Mouse (Mus musculus) embryonic facial prominence, embryonic 10.5 days (tissue): ENCODE data around the gene Fpgs. TPM values are rescaled to one million over a fixed set of nuclear protein-coding genes. Genes with fewer than 3 reads are reported as not detected.

Experiments used
- DNase-seq: peaks from one replicate; pipeline ENCODE4 v3.0.0-alpha.2; 2017; ENCODE audit warnings: low spot score
- H3K27ac ChIP-seq: fragments of 300-500 bp; sonication (generic); replicated peaks from 2 replicates; pipeline ENCODE4 v1.5.1; 2016; ENCODE audit warnings: mild to moderate bottlenecking
- H3K27me3 ChIP-seq: fragments of 300-500 bp; sonication (generic); replicated peaks from 2 replicates; pipeline ENCODE4 v1.6.1; 2016; ENCODE audit warnings: low read depth, mild to moderate bottlenecking; ENCODE audit not compliant: poor library complexity, severe bottlenecking
- H3K36me3 ChIP-seq: fragments of 300-500 bp; sonication (generic); replicated peaks from 2 replicates; pipeline ENCODE4 v1.6.1; 2016; ENCODE audit warnings: mild to moderate bottlenecking, moderate library complexity
- H3K4me1 ChIP-seq: fragments of 300-500 bp; sonication (generic); 2 replicates; pipeline ENCODE4 v1.6.1; 2016
- H3K4me3 ChIP-seq: fragments of 300-500 bp; sonication (generic); 2 replicates; pipeline ENCODE4 v1.5.1; 2016; ENCODE audit warnings: mild to moderate bottlenecking, moderate library complexity
- H3K9me3 ChIP-seq: fragments of 300-500 bp; sonication (generic); 2 replicates; pipeline ENCODE4 v1.6.1; 2016; ENCODE audit warnings: mild to moderate bottlenecking
- WGBS: fragments of 180-500 bp; shearing (Covaris S2); methylation state at CpG from one replicate; pipeline ENCODE4 v1.1.7; 2016; 5-methylcytosine and 5-hydroxymethylcytosine counted together
- polyA plus RNA-seq: library from polyadenylated mRNA; unstranded; fragments of >200 nt; fragmentation: Nextera tagmentation; extraction: Ambion mirVana; gene quantifications from 2 replicates; pipeline ENCODE4 v1.2.1, GENCODE M21; 2016

Fpgs gene
- polyA plus RNA-seq, 1 experiment from 2014 or later: 33.5 TPM

DNA sequence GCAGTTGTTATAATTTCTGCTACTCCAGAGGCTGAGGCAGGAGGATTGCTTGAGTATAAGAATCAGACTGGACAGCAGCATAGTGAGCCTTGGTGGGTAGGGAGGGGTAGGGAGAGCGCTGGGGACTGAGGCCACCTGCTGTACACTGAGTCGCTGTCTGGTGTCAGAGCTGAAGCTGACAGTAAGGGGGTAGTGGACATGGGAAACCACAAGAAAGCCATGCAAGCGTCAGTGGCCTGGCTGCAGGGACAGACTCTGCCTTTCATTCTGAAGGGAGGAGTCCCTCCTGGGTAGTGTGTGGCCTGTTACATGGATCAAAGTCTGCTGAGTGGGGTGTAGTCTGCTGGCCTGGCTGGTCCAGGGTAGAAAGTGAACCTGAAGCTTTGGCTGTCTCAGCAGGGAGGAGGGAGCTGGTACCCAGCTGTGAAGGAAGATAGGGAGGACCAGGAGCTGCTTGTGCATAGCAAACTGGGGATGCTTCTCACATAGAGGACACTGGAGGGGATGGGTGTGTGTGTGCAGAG, 32.4 kb upstream of the Fpgs start:
- no peaks in the 10 kb centered on the region for H3K9me3 ChIP-seq
- H3K36me3 ChIP-seq: peaks cover 6% of the 10 kb centered on the region
- H3K27me3 ChIP-seq: peaks cover 22% of the 10 kb centered on the region
- DNase-seq: no peak
- H3K4me3 ChIP-seq: peak overlapping the region; percentile 16; the same call in 1 of the 2 replicates
- WGBS: 47% methylated on average over 3 of the region's 3 CpGs
- H3K4me1 ChIP-seq: peaks cover 64% of the 10 kb centered on the region
- H3K27ac ChIP-seq: peak overlapping the region; percentile 40; the same call in 1 of the 2 replicates

DNA sequence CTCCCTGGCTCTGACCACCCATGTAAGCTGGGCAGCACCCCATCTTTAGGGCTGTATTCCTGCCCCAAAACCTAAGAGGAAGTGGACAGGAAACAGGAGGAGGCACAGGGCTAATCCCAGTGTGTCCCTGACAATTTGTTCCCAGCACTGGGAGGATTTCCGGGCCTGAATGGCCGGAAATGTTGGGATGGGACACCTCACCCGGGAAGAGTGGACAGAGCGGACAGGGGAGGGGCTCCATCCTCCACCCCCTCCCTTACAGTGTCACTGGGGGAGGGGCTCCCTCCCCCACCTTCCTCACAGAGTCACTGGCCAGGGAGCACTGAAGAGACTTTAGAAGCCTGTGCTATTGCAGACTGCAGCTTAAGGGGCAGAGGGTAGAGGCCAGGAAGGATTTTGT, 31.0 kb upstream of the Fpgs start:
- Histone ChIP-seq H3K27me3 (peaks cover 8% of the 10 kb centered on the region), H3K4me3 (peak overlapping the region; percentile 28; the same call in 1 of the 2 replicates), H3K27ac (peak overlapping the region; percentile 69), H3K9me3 (no peaks in the 10 kb centered on the region), H3K4me1 (peaks cover 71% of the 10 kb centered on the region), H3K36me3 (peaks cover 6% of the 10 kb centered on the region)
- peak; percentile 46 for DNase-seq
- WGBS: 48% methylated on average over 4 of the region's 4 CpGs

DNA sequence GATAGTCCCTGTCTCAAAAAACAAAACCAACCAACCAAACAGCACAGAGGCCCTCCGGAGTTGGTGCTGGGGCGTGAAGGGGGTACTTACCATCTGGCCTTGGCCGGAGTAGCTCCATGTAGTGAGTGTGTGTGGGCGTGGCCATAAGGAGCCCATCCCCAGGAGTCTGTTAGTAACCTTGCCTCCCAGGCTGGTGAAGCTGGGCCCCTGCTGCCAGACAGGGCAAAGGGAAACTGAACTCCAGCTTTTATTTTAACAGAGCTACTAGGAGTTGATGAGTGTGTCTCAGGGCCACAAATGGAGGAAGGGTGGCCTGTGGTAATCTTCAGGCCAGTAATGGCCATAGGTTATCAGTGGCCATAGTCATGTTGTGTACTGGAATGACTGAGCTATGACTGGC, 30.5 kb upstream of the Fpgs start:
- Histone ChIP-seq H3K27ac (peak overlapping the region; percentile 69), H3K9me3 (no peaks in the 10 kb centered on the region), H3K36me3 (peaks cover 6% of the 10 kb centered on the region), H3K27me3 (peaks cover 3% of the 10 kb centered on the region; the same call in 1 of the 2 replicates), H3K4me3 (peak overlapping the region; percentile 28; the same call in 1 of the 2 replicates), H3K4me1 (peaks cover 75% of the 10 kb centered on the region)
- no peak for DNase-seq
- WGBS: 51% methylated on average over 4 of the region's 4 CpGs

DNA sequence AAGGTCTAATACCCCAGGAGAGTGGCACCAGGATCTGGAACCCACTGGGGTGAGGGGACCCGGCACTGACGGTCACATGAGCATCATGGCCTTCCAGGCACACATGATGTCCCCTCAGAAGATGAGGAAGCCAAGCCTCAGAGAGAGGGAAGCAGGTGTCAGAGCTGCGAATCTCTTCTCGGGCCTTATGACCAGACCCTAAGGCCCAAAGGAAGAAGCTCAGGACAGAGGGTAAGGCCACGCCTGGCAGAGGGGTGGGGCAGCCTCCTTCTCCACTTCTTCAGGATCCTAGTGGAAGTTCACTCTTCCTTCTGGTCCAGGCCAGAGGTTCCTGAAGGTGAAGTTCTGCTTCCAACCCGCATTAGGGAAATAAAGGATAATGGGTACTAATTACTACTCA, 28.8 kb upstream of the Fpgs start:
- Histone ChIP-seq H3K36me3 (peaks cover 5% of the 10 kb centered on the region), H3K4me1 (peaks cover 93% of the 10 kb centered on the region), H3K27ac (peak overlapping the region; percentile 82; the same call in 1 of the 2 replicates), H3K4me3 (no peak overlapping the region), H3K27me3 (no peaks in the 10 kb centered on the region), H3K9me3 (no peaks in the 10 kb centered on the region)
- 71% methylated on average over 6 of the region's 6 CpGs for WGBS
- DNase-seq: no peak

DNA sequence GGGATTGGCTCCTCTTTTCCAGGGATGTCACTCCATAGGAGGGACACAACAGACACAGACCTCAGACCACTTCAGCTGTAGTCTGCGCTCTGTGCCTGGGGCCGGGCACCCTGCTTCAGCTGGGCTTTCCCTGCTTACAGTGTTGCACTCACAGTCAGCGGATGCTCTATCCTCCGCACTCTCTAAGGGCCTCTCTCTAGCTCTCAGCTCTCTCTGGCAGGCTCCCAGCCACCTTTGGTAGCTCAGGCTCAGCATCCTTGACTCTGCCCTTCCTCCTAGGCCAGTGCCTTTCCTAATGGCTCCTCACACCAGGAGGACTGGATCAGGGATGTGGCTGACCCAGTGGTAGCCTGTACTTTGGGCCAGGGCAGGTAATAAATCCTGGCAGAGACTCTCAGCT, 28.0 kb upstream of the Fpgs start:
- WGBS: 65% methylated on average over 4 of the region's 4 CpGs
- Histone ChIP-seq H3K9me3 (no peaks in the 10 kb centered on the region), H3K36me3 (no peaks in the 10 kb centered on the region; the same call in 1 of the 2 replicates), H3K4me1 (peaks cover 94% of the 10 kb centered on the region), H3K4me3 (peak overlapping the region; percentile 13; the same call in 1 of the 2 replicates), H3K27ac (peak overlapping the region; percentile 82), H3K27me3 (no peaks in the 10 kb centered on the region)
- no peak for DNase-seq

DNA sequence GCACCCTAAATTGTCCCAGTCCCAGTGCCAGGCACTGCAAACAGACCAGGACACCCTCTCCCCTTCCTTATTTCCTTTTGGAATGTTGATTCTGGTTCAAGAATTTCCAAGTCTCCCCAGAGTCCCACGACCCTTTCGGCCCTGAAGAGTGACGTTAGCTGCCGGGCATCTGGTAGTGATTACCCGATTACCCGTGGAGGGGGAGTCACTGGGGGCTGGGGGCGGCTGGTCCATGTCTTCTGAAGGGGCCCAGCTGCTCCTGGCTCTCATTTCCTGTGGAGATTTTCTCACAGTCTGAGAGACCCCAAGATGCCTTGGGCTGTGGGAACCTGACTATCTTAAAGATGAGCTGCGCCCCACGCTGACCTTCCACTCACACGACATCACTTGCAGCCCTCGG, 26.9 kb upstream of the Fpgs start:
- peak; percentile 91 for DNase-seq
- peaks cover 86% of the 10 kb centered on the region for H3K4me1 ChIP-seq
- H3K27me3 ChIP-seq: no peaks in the 10 kb centered on the region
- no peaks in the 10 kb centered on the region; the same call in 1 of the 2 replicates for H3K36me3 ChIP-seq
- H3K4me3 ChIP-seq: peak overlapping the region; percentile 55
- peak overlapping the region; percentile 82 for H3K27ac ChIP-seq
- WGBS: 19% methylated on average over 11 of the region's 11 CpGs
- no peaks in the 10 kb centered on the region for H3K9me3 ChIP-seq

DNA sequence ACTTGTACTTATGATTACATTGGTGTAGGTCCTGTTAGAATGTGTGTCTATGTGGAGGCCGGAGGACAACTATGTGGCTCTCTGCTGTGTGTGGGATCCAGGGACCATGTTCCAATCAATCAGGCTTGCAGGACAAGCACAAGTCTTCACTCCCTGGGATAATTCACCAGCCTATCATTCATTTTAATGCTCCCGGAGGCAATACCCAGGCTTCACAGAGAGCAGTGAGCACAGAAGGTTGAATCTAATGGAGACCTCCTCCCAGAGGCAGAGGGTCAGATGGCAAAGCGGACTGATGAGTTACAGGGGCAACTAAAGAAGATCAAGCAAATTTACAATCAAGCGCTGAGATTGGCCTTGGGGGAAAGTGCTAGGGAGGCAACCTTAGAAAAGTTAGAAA, 25.6 kb upstream of the Fpgs start:
- H3K27me3 ChIP-seq: no peaks in the 10 kb centered on the region
- H3K9me3 ChIP-seq: no peaks in the 10 kb centered on the region
- whole genome bisulfite sequencing: 57% methylated on average over 4 of the region's 4 CpGs

DNA sequence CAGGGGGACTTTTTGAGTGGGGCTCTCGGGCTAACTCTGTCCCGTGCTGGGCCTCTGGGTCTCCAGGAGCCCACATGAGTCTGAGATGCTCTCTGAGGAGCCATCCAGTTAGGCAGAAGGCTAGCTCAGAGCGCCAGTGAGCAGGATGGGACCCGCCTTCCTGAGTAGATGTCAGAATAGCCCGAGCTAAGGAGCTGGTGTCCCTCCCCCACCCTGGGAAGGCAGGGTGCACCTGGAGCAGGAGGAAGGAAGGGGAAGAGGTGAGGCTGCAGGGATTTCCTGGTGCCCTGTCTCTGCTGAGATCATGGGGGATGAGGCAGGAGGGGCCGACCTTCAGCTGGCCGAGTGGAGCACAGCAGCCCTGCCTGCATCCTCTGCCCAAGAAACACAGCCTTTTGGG, 24.5 kb upstream of the Fpgs start:
- peak; percentile 40 for DNase-seq
- H3K4me3 ChIP-seq: peak overlapping the region; percentile 55
- H3K27ac ChIP-seq: peak overlapping the region; percentile 82
- WGBS: 46% methylated on average over 7 of the region's 7 CpGs
- peaks cover 69% of the 10 kb centered on the region for H3K4me1 ChIP-seq
- H3K9me3 ChIP-seq: no peaks in the 10 kb centered on the region
- H3K27me3 ChIP-seq: no peaks in the 10 kb centered on the region
- no peaks in the 10 kb centered on the region for H3K36me3 ChIP-seq

More for the DNA sequence above, 25.6 kb upstream of the Fpgs start:
- DNase-seq: no peak
- Histone ChIP-seq H3K4me3 (peak overlapping the region; percentile 55; the same call in 1 of the 2 replicates), H3K27ac (0 out of 2 replicates have a peak overlapping the region, but pooled peaks have one; percentile 82), H3K36me3 (no peaks in the 10 kb centered on the region; the same call in 1 of the 2 replicates), H3K4me1 (peaks cover 78% of the 10 kb centered on the region)

DNA sequence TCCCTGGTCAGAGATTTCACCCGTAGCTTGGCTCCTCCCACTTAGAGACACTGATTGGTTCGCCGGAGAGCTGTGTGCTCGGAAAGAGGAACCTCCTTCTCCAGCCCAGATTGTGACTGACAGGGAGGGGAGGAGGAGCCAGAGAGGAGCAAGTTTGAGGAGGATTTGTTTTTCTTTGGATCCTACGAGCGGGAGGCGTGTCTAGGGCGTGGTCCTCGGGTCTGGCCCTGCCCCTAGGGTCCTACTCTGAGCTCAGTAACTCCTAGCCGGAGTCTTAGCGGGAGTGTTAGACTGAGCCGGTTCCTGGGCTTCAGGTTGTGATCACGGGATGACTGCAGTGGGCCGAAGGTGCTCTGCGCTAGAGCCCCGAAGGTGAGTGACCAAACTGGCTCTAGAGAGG, 23.5 kb upstream of the Fpgs start:
- DNase-seq: peak; percentile 95

DNA sequence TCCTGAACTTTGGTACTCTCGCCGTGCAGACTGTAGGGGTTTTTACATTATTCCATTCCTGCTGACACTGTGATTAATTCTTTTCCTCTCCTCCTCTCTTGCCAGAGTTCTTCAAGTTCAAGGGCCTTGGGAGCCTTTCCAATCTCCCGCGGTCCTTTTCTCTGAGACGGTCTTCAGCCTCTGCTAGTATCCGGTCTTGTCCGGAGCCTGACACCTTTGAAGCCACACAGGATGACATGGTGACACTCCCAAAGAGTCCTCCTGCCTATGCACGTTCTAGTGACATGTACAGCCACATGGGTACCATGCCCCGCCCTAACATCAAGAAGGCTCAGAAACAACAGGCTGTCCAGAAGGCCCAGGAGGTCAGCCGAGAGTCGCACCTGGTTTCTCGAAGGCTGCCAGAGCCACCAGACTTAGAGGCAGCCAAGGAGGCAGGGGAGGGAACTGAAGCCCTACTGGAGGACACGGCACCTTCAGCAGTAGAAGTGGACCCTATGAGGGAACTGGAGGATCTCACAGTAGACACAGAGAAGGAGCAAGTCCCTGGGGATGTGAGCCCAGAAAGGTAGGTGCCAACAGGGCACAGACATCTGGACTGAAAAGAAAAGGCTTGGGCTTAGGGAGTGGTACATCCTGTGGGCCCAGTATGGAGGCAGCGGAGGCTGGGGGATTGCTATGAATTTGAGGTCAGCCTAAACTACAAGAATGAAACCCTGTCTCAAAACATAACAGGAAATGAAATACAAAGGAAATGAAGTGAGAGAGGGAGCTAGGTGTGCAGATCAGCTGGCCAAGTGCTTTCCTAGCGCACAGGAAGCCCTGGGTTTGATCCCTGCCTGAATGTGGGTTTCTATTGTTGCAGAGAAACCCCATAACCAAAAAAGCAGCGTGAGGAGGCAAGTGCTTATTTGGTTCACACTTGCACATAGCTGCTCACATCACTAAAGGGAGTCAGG, 21.2 kb upstream of the Fpgs start:
- Histone ChIP-seq H3K4me3 (no peak overlapping the region), H3K27ac (no peak overlapping the region; the same call in 1 of the 2 replicates), H3K36me3 (no peaks in the 10 kb centered on the region), H3K4me1 (peaks cover 54% of the 10 kb centered on the region), H3K9me3 (no peaks in the 10 kb centered on the region), H3K27me3 (no peaks in the 10 kb centered on the region)
- no peak for DNase-seq
- WGBS: 82% methylated on average over 16 of the region's 16 CpGs

More for the DNA sequence above, 23.5 kb upstream of the Fpgs start:
- peaks cover 59% of the 10 kb centered on the region for H3K4me1 ChIP-seq
- WGBS: under 1% methylated on average over 16 of the region's 16 CpGs
- no peaks in the 10 kb centered on the region for H3K9me3 ChIP-seq
- peak overlapping the region; percentile 55 for H3K4me3 ChIP-seq
- H3K27ac ChIP-seq: peak overlapping the region; percentile 82
- no peaks in the 10 kb centered on the region for H3K27me3 ChIP-seq
- H3K36me3 ChIP-seq: no peaks in the 10 kb centered on the region

DNA sequence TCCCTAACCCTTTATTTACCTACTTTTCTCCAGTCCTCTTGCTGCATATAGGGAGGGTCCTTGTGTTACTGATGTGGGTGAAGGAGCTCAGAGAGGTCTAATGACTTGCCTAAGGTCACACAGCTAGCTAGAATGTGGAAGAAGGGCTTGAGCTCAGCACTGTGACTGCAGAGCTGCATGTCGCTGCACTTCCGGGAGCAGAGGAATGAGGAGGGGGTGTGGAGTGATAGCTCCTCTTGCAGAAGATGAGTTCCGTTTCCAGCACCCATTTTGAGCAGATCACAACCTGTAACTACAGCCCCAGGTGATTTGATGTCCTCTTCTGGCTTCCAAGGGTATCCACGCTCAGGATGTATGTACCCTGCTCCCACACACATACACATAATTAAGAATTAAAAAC, 20.2 kb upstream of the Fpgs start:
- WGBS: 74% methylated on average over 4 of the region's 4 CpGs
- H3K27ac ChIP-seq: no peak overlapping the region
- H3K27me3 ChIP-seq: no peaks in the 10 kb centered on the region
- no peaks in the 10 kb centered on the region for H3K9me3 ChIP-seq
- H3K4me3 ChIP-seq: no peak overlapping the region
- DNase-seq: no peak
- H3K36me3 ChIP-seq: no peaks in the 10 kb centered on the region
- peaks cover 46% of the 10 kb centered on the region for H3K4me1 ChIP-seq

DNA sequence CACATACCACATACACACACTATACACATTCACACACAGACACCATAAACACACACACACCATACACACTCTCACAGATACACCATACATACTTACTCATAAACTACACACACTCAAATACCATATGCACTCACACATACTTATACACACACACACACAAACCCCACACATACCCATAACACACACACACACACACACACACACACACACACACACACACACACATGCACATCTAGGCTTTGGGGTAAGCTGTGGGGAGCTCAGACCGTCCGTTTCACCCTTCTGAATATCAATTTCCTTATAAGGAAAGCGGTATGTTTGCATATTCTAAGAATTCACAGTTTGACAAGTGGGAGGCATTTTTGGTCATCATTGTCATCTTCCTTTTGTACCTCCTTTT, 18.6 kb upstream of the Fpgs start:
- WGBS: 81% methylated on average over 3 of the region's 3 CpGs

More for the DNA sequence above, 18.6 kb upstream of the Fpgs start:
- no peaks in the 10 kb centered on the region for H3K36me3 ChIP-seq
- H3K27me3 ChIP-seq: no peaks in the 10 kb centered on the region
- no peak overlapping the region for H3K4me3 ChIP-seq
- DNase-seq: no peak
- peaks cover 38% of the 10 kb centered on the region for H3K4me1 ChIP-seq
- H3K9me3 ChIP-seq: no peaks in the 10 kb centered on the region
- no peak overlapping the region for H3K27ac ChIP-seq
